Mouse (Mus musculus): ENCODE data around the gene Cog7. TPM values are rescaled to one million over a fixed set of nuclear protein-coding genes. Genes with fewer than 3 reads are reported as not detected.
A peak's percentile ranks its signal among the peaks of the same experiment; 100 is the strongest.

Gene Cog7
- 18.5 and 21.6 TPM in 2 replicates for polyA plus RNA-seq (2014; fragmentation: Nextera tagmentation; extraction: Ambion mirVana)

- peak; percentile 96 for DNase-seq (ENCODE audit: low spot score)
- 1% methylated on average over 55 of the region's 55 CpGs for WGBS
- peak within 1 kb of the TSS; percentile 50 for H3K4me2 ChIP-seq (replicated peaks; ENCODE audit: low read depth, low read length)
- ATAC-seq (ENCODE audit: low FRiP score), result peak; percentile 89
- no peaks in the 10 kb centered on the region for H3K4me1 ChIP-seq (replicated peaks; ENCODE audit: control insufficient read depth, insufficient read depth, low read length)
- H3K9me3 ChIP-seq (ENCODE audit: control insufficient read depth, low read length), result no peaks in the 10 kb centered on the region
- no peaks in the 10 kb centered on the region for H3K36me3 ChIP-seq (ENCODE audit: control insufficient read depth, insufficient read depth, low read length)
- peak within 1 kb of the TSS; percentile 67 for H3K4me3 ChIP-seq (ENCODE audit: low read depth, low read length)
- H3K9ac ChIP-seq (ENCODE audit: low read depth, low read length), result peak within 1 kb of the TSS; percentile 74
- no peaks in the 10 kb centered on the region for H3K27me3 ChIP-seq (ENCODE audit: control insufficient read depth, insufficient read depth, low read length)
- no peak within 1 kb of the TSS for H3K27ac ChIP-seq (ENCODE audit: low read depth, low read length)
Observed at GRCm38 (mm10) chr7:121981307-121981871, at the start of gene Cog7. Gene Cog7 (minus strand): TSS chr7:121981711.

GRCm38 (mm10) chr7:122022131-122022530 is 40.6 kb upstream of the Cog7 start:
- H3K4me1 ChIP-seq (replicated peaks; ENCODE audit: control insufficient read depth, insufficient read depth, low read length), result no peaks in the 10 kb centered on the region
- H3K27ac ChIP-seq (ENCODE audit: low read depth, low read length), result no peak overlapping the region
- 95% methylated on average over 2 of the region's 2 CpGs for WGBS
- no peak overlapping the region for H3K4me2 ChIP-seq (replicated peaks; ENCODE audit: low read depth, low read length)
- no peaks in the 10 kb centered on the region for H3K27me3 ChIP-seq (ENCODE audit: control insufficient read depth, insufficient read depth, low read length)
- no peaks in the 10 kb centered on the region for H3K9me3 ChIP-seq (ENCODE audit: control insufficient read depth, low read length)
- H3K9ac ChIP-seq (ENCODE audit: low read depth, low read length), result no peak overlapping the region
- H3K36me3 ChIP-seq (ENCODE audit: control insufficient read depth, insufficient read depth, low read length), result no peaks in the 10 kb centered on the region
- no peak for ATAC-seq (ENCODE audit: low FRiP score)
- DNase-seq (ENCODE audit: low spot score), result no peak
- no peak overlapping the region for H3K4me3 ChIP-seq (ENCODE audit: low read depth, low read length)

- Histone ChIP-seq H3K36me3 (ENCODE audit: control insufficient read depth, insufficient read depth, low read length) (no peaks in the 10 kb centered on the region), H3K9me3 (ENCODE audit: control insufficient read depth, low read length) (no peaks in the 10 kb centered on the region), H3K27ac (ENCODE audit: low read depth, low read length) (peak within 1 kb of the TSS; percentile 85), H3K27me3 (ENCODE audit: control insufficient read depth, insufficient read depth, low read length) (no peaks in the 10 kb centered on the region), H3K9ac (ENCODE audit: low read depth, low read length) (peak within 1 kb of the TSS; percentile 74), H3K4me1 (replicated peaks; ENCODE audit: control insufficient read depth, insufficient read depth, low read length) (no peaks in the 10 kb centered on the region; the same call in 1 of the 2 replicates), H3K4me3 (ENCODE audit: low read depth, low read length) (peak within 1 kb of the TSS; percentile 66), H3K4me2 (replicated peaks; ENCODE audit: low read depth, low read length) (peak within 1 kb of the TSS; percentile 65)
- DNase-seq (ENCODE audit: low spot score) (peak; percentile 91), ATAC-seq (ENCODE audit: low FRiP score) (peak; percentile 88)
- WGBS, result under 1% methylated on average over 50 of the region's 50 CpGs
Observed at GRCm38 (mm10) chr7:122020667-122021354, 39.3 kb upstream of the Cog7 start, which contains the start of gene Gga2. Gene Gga2 (minus strand): TSS chr7:122021222.

- Histone ChIP-seq H3K4me3 (ENCODE audit: low read depth, low read length) (peak overlapping the region; percentile 66), H3K27ac (ENCODE audit: low read depth, low read length) (peak overlapping the region; percentile 85), H3K27me3 (ENCODE audit: control insufficient read depth, insufficient read depth, low read length) (no peaks in the 10 kb centered on the region), H3K9ac (ENCODE audit: low read depth, low read length) (peak overlapping the region; percentile 74), H3K36me3 (ENCODE audit: control insufficient read depth, insufficient read depth, low read length) (no peaks in the 10 kb centered on the region), H3K9me3 (ENCODE audit: control insufficient read depth, low read length) (no peaks in the 10 kb centered on the region), H3K4me1 (replicated peaks; ENCODE audit: control insufficient read depth, insufficient read depth, low read length) (no peaks in the 10 kb centered on the region; the same call in 1 of the 2 replicates), H3K4me2 (replicated peaks; ENCODE audit: low read depth, low read length) (peak overlapping the region; percentile 65)
- WGBS, result 4% methylated on average over 6 of the region's 6 CpGs
- ATAC-seq (ENCODE audit: low FRiP score), result peak; percentile 58
- no peak for DNase-seq (ENCODE audit: low spot score)
Observed at GRCm38 (mm10) chr7:122020273-122020666, 38.8 kb upstream of the Cog7 start.

- WGBS, result 92% methylated on average over 7 of the region's 7 CpGs
- Histone ChIP-seq H3K4me1 (replicated peaks; ENCODE audit: control insufficient read depth, insufficient read depth, low read length) (no peaks in the 10 kb centered on the region; the same call in 1 of the 2 replicates), H3K27ac (ENCODE audit: low read depth, low read length) (no peak overlapping the region), H3K9me3 (ENCODE audit: control insufficient read depth, low read length) (no peaks in the 10 kb centered on the region), H3K4me3 (ENCODE audit: low read depth, low read length) (no peak overlapping the region), H3K36me3 (ENCODE audit: control insufficient read depth, insufficient read depth, low read length) (no peaks in the 10 kb centered on the region), H3K9ac (ENCODE audit: low read depth, low read length) (no peak overlapping the region), H3K4me2 (replicated peaks; ENCODE audit: low read depth, low read length) (peak overlapping the region; percentile 14; the same call in 1 of the 2 replicates), H3K27me3 (ENCODE audit: control insufficient read depth, insufficient read depth, low read length) (no peaks in the 10 kb centered on the region)
- no peak for ATAC-seq (ENCODE audit: low FRiP score)
- no peak for DNase-seq (ENCODE audit: low spot score)
Observed at GRCm38 (mm10) chr7:122018978-122019377, 37.5 kb upstream of the Cog7 start.

GRCm38 (mm10) chr7:122018247-122018646 is 36.7 kb upstream of the Cog7 start:
- no peaks in the 10 kb centered on the region for H3K36me3 ChIP-seq (ENCODE audit: control insufficient read depth, insufficient read depth, low read length)

GRCm38 (mm10) chr7:122015734-122016133 is 34.2 kb upstream of the Cog7 start:
- H3K4me2 ChIP-seq (replicated peaks; ENCODE audit: low read depth, low read length), result no peak overlapping the region; the same call in 1 of the 2 replicates
- no peaks in the 10 kb centered on the region for H3K9me3 ChIP-seq (ENCODE audit: control insufficient read depth, low read length)
- DNase-seq (ENCODE audit: low spot score) (peak; percentile 33), ATAC-seq (ENCODE audit: low FRiP score) (peak; percentile 6; the same call in 1 of the 2 replicates)
- WGBS, result 52% methylated on average over 10 of the region's 10 CpGs
- no peaks in the 10 kb centered on the region for H3K27me3 ChIP-seq (ENCODE audit: control insufficient read depth, insufficient read depth, low read length)
- H3K36me3 ChIP-seq (ENCODE audit: control insufficient read depth, insufficient read depth, low read length), result no peaks in the 10 kb centered on the region
- H3K4me1 ChIP-seq (replicated peaks; ENCODE audit: control insufficient read depth, insufficient read depth, low read length), result no peaks in the 10 kb centered on the region; the same call in 1 of the 2 replicates
- no peak overlapping the region for H3K4me3 ChIP-seq (ENCODE audit: low read depth, low read length)
- H3K27ac ChIP-seq (ENCODE audit: low read depth, low read length), result peak overlapping the region; percentile 70
- peak overlapping the region; percentile 31 for H3K9ac ChIP-seq (ENCODE audit: low read depth, low read length)

More at GRCm38 (mm10) chr7:122018247-122018646, 36.7 kb upstream of the Cog7 start:
- Histone ChIP-seq H3K4me3 (ENCODE audit: low read depth, low read length) (no peak overlapping the region), H3K27ac (ENCODE audit: low read depth, low read length) (no peak overlapping the region), H3K9ac (ENCODE audit: low read depth, low read length) (no peak overlapping the region), H3K4me2 (replicated peaks; ENCODE audit: low read depth, low read length) (0 out of 2 replicates have a peak overlapping the region, but pooled peaks have one; percentile 9), H3K4me1 (replicated peaks; ENCODE audit: control insufficient read depth, insufficient read depth, low read length) (no peaks in the 10 kb centered on the region; the same call in 1 of the 2 replicates), H3K27me3 (ENCODE audit: control insufficient read depth, insufficient read depth, low read length) (no peaks in the 10 kb centered on the region), H3K9me3 (ENCODE audit: control insufficient read depth, low read length) (no peaks in the 10 kb centered on the region)
- 80% methylated on average over 3 of the region's 3 CpGs for WGBS
- no peak for ATAC-seq (ENCODE audit: low FRiP score)
- DNase-seq (ENCODE audit: low spot score), result no peak

- H3K4me2 ChIP-seq (replicated peaks; ENCODE audit: low read depth, low read length), result no peak overlapping the region
- peak overlapping the region; percentile 70 for H3K27ac ChIP-seq (ENCODE audit: low read depth, low read length)
Observed at GRCm38 (mm10) chr7:122015105-122015504, 33.6 kb upstream of the Cog7 start.

More at GRCm38 (mm10) chr7:122015105-122015504, 33.6 kb upstream of the Cog7 start:
- Histone ChIP-seq H3K4me3 (ENCODE audit: low read depth, low read length) (no peak overlapping the region), H3K9me3 (ENCODE audit: control insufficient read depth, low read length) (no peaks in the 10 kb centered on the region), H3K9ac (ENCODE audit: low read depth, low read length) (no peak overlapping the region), H3K27me3 (ENCODE audit: control insufficient read depth, insufficient read depth, low read length) (no peaks in the 10 kb centered on the region), H3K4me1 (replicated peaks; ENCODE audit: control insufficient read depth, insufficient read depth, low read length) (no peaks in the 10 kb centered on the region; the same call in 1 of the 2 replicates), H3K36me3 (ENCODE audit: control insufficient read depth, insufficient read depth, low read length) (no peaks in the 10 kb centered on the region)
- WGBS, result 61% methylated on average over 8 of the region's 8 CpGs
- ATAC-seq (ENCODE audit: low FRiP score) (0 out of 2 replicates have a peak, but pooled peaks have one; percentile 17), DNase-seq (ENCODE audit: low spot score) (peak; percentile 49)
